Mouse (Mus musculus) hindbrain, embryonic 11.5 days (tissue): ENCODE measurements around the gene Lpar5. TPM values are rescaled to one million over a fixed set of nuclear protein-coding genes. Genes with fewer than 3 reads are reported as not detected.
"Not testable (repeated sequence)": the region's sequence is repeated elsewhere in the genome, so short reads cannot be mapped to it uniquely, and the experiment has no call there.

Source experiments
- ATAC-seq: fragments of 200-750 bp; cut with Nextera tagmentation; 2 replicates; pipeline ENCODE4 v1.8.0; 2017; ENCODE audit warnings: mild to moderate bottlenecking, moderate TSS enrichment, moderate library complexity; ENCODE audit not compliant: low FRiP score
- DNase-seq: peaks from one replicate; pipeline ENCODE4 v3.0.0-alpha.2; 2015; ENCODE audit warnings: low spot score
- H3K27ac ChIP-seq: fragments of 300-500 bp; sonication (generic); 2 replicates; pipeline ENCODE4 v1.5.1; 2014; ENCODE audit warnings: mild to moderate bottlenecking, low read depth, low read length
- H3K27me3 ChIP-seq: fragments of 300-500 bp; sonication (generic); 2 replicates; pipeline ENCODE4 v1.6.1; 2014; ENCODE audit warnings: mild to moderate bottlenecking, low read length, moderate library complexity, mixed read lengths; ENCODE audit not compliant: control insufficient read depth, insufficient read depth
- H3K36me3 ChIP-seq: fragments of 300-500 bp; sonication (generic); 2 replicates; pipeline ENCODE4 v1.6.1; 2014; ENCODE audit warnings: mild to moderate bottlenecking, low read length, moderate library complexity, mixed read lengths; ENCODE audit not compliant: control insufficient read depth, insufficient read depth
- H3K4me1 ChIP-seq: fragments of 300-500 bp; sonication (generic); replicated peaks from 2 replicates; pipeline ENCODE4 v1.6.1; 2014; ENCODE audit warnings: low read length, mixed read lengths; ENCODE audit not compliant: control insufficient read depth, insufficient read depth
- H3K4me2 ChIP-seq: fragments of 300-500 bp; sonication (generic); replicated peaks from 2 replicates; pipeline ENCODE4 v1.6.1; 2014; ENCODE audit warnings: mild to moderate bottlenecking, low read depth, low read length
- H3K4me3 ChIP-seq: fragments of 300-500 bp; sonication (generic); 2 replicates; pipeline ENCODE4 v1.5.1; 2014; ENCODE audit warnings: low read depth, low read length
- H3K9ac ChIP-seq: fragments of 300-500 bp; sonication (generic); 2 replicates; pipeline ENCODE4 v1.6.1; 2014; ENCODE audit warnings: low read depth, low read length
- H3K9me3 ChIP-seq: fragments of 300-500 bp; sonication (generic); 2 replicates; pipeline ENCODE4 v1.6.1; 2016; ENCODE audit warnings: low read length; ENCODE audit not compliant: control insufficient read depth
- WGBS: fragments of 180-500 bp; shearing (Covaris S2); extraction: QIAGEN DNeasy Blood & Tissue Kit; methylation state at CpG from one replicate; pipeline ENCODE4 v1.1.7; 2014; 5-methylcytosine and 5-hydroxymethylcytosine counted together
- polyA plus RNA-seq: library from polyadenylated mRNA; unstranded; fragments of >200 nt; fragmentation: Nextera tagmentation; extraction: Ambion mirVana; gene quantifications from 2 replicates; pipeline ENCODE4 v1.2.1, GENCODE M21; 2014

Gene Lpar5
- polyA plus RNA-seq = 0.21 TPM in 1 of 2 replicates, not detected in the other

GRCm38 (mm10) chr6:125067571-125067995 is at the start of gene Lpar5:
Lpar5 (plus strand) TSS chr6:125067920.
- no peak within 1 kb of the TSS for H3K4me3 ChIP-seq
- no peaks in the 10 kb centered on the region for H3K27me3 ChIP-seq
- no peak within 1 kb of the TSS for H3K4me2 ChIP-seq
- DNase-seq = no peak
- no peak within 1 kb of the TSS for H3K9ac ChIP-seq
- no peaks in the 10 kb centered on the region for H3K36me3 ChIP-seq
- no peak within 1 kb of the TSS for H3K27ac ChIP-seq
- WGBS = 64% methylated on average over 8 of the region's 8 CpGs
- no peak for ATAC-seq
- H3K9me3 ChIP-seq = no peaks in the 10 kb centered on the region
- H3K4me1 ChIP-seq = no peaks in the 10 kb centered on the region

DNA sequence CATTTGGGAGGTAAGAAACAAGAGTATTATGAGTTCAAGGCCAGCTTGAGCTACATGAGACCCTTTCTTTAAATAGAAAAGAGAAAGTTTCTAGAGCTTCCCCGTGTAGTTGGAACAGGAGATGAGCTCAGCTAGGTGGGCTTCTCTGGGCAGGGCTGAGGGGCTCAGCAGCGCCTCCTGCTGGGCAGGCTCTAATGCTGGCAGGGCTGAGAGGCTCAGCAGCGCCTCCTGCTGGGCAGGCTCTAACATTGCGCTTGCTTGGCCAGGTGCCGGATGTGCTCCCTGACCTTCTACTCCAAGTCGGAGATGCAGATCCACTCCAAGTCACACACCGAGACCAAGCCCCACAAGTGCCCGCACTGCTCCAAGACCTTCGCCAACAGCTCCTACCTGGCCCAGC is 37.2 kb upstream of the Lpar5 start:
- WGBS = 30% methylated on average over 7 of the region's 9 CpGs
- H3K36me3 ChIP-seq, H3K4me3 ChIP-seq, H3K4me1 ChIP-seq, H3K27ac ChIP-seq, H3K27me3 ChIP-seq, H3K4me2 ChIP-seq, H3K9me3 ChIP-seq, ATAC-seq, H3K9ac ChIP-seq: not testable (repeated sequence)
- peak; percentile 80 for DNase-seq

- WGBS = 93% methylated on average over 16 of the region's 16 CpGs
- H3K4me1 ChIP-seq = no peaks in the 10 kb centered on the region
- no peak overlapping the region for H3K4me3 ChIP-seq
- H3K9ac ChIP-seq = no peak overlapping the region
- peaks cover 12% of the 10 kb centered on the region for H3K36me3 ChIP-seq
- no peak overlapping the region for H3K27ac ChIP-seq
- no peaks in the 10 kb centered on the region for H3K9me3 ChIP-seq
- DNase-seq (no peak), ATAC-seq (no peak)
- no peaks in the 10 kb centered on the region for H3K27me3 ChIP-seq
- no peak overlapping the region for H3K4me2 ChIP-seq
Measured at GRCm38 (mm10) chr6:125031604-125032003, 36.1 kb upstream of the Lpar5 start.

- Histone ChIP-seq H3K36me3 (peaks cover 3% of the 10 kb centered on the region), H3K27ac (no peak overlapping the region), H3K4me2 (peak overlapping the region; percentile 37), H3K9ac (no peak overlapping the region), H3K4me1 (no peaks in the 10 kb centered on the region; the same call in 1 of the 2 replicates), H3K27me3 (no peaks in the 10 kb centered on the region), H3K4me3 (no peak overlapping the region), H3K9me3 (no peaks in the 10 kb centered on the region)
- 93% methylated on average over 4 of the region's 4 CpGs for WGBS
- no peak for ATAC-seq
- DNase-seq = peak; percentile 18
Measured at GRCm38 (mm10) chr6:125038666-125039065, 29.1 kb upstream of the Lpar5 start.

DNA sequence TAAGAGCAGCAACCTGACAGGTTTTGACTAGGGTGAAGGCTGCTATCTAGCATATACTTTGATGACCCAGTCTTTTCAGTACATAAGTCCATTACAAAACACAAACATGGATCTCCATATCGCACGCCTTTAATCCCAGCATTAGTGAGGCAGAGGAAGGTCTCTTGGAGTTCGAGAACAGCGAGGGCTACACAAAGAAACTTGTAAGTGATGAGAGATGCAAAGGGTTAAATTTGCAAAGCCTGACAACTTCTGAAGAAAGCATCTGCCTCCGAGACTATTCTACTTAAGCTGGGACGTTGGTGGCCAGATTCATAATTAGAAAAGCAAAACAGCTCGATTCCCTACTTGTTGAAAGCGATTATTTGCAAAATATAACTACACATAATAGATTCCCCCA is 28.6 kb upstream of the Lpar5 start:
- H3K4me2 ChIP-seq = peak overlapping the region; percentile 37

DNA sequence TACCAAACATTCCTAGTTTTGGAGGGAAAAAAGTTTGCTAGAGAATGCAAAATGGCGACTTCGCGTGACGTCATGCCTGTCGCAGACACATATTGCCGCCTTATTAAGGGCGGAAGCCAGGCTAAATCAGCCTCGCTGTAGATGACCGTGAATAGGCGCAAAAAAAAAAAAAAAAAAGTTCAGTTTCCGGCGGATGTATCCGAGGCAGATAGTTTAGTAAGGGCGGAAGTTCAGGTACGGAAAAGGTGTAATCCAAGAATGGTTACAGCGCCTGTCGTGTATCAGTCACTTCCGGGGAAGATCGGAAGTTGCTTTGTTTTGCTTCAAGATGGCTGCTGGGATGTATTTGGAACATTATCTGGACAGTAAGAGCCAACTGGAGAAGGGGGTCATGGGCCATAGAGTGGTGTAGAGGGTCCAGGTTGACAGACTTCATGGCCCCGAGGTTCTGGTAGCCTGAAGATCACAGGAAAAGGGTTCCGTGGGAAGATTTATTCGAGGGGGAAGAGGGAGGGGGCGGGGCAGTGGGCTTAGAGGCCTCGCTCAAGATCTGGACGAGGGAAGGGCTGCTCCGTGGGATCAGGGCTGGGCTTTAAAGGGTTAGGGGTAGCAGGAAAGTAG is 28.1 kb upstream of the Lpar5 start, which contains the start of gene Ing4:
Ing4 (plus strand) TSS at position 228 of the 621 bp plus-strand sequence.
- Histone ChIP-seq H3K27ac (peak within 1 kb of the TSS; percentile 56), H3K4me3 (peak within 1 kb of the TSS; percentile 64), H3K36me3 (peaks cover 6% of the 10 kb centered on the region; the same call in 1 of the 2 replicates), H3K4me1 (no peaks in the 10 kb centered on the region; the same call in 1 of the 2 replicates), H3K9me3 (no peaks in the 10 kb centered on the region), H3K27me3 (no peaks in the 10 kb centered on the region), H3K9ac (peak within 1 kb of the TSS; percentile 84), H3K4me2 (peak within 1 kb of the TSS; percentile 61)
- DNase-seq = peak; percentile 94
- ATAC-seq = peak; percentile 97
- under 1% methylated on average over 26 of the region's 26 CpGs for WGBS

More for the DNA sequence above, 28.6 kb upstream of the Lpar5 start:
- peak overlapping the region; percentile 64 for H3K4me3 ChIP-seq
- H3K27me3 ChIP-seq = no peaks in the 10 kb centered on the region
- no peaks in the 10 kb centered on the region for H3K9me3 ChIP-seq
- no peak for DNase-seq
- no peaks in the 10 kb centered on the region; the same call in 1 of the 2 replicates for H3K4me1 ChIP-seq
- 8% methylated on average over 8 of the region's 8 CpGs for WGBS
- H3K27ac ChIP-seq = 0 out of 2 replicates have a peak overlapping the region, but pooled peaks have one; percentile 25
- H3K9ac ChIP-seq = 0 out of 2 replicates have a peak overlapping the region, but pooled peaks have one; percentile 24
- peaks cover 6% of the 10 kb centered on the region; the same call in 1 of the 2 replicates for H3K36me3 ChIP-seq
- peak; percentile 36; the same call in 1 of the 2 replicates for ATAC-seq

DNA sequence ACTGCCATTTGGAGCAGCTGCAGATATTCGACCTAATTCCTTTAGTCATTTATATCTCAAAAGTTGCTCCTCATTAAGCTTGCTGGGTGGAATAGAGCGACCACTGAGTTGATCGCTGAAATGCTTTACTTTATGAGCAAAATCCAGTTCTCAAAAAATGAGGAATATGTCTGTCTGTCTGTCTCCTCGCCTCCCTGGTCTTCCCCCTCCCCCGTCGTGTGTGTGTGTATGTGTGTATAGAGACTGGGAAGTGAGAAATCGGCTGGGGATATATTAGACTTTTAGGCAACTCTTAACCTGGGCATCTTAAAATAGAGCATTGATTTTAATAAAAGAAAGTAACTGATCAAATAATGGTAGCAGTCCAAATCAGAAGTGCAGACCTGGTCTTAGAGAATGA is 27.5 kb upstream of the Lpar5 start:
- peak; percentile 5; the same call in 1 of the 2 replicates for ATAC-seq
- Histone ChIP-seq H3K36me3 (peaks cover 6% of the 10 kb centered on the region; the same call in 1 of the 2 replicates), H3K4me3 (peak overlapping the region; percentile 64), H3K4me2 (peak overlapping the region; percentile 61), H3K9ac (peak overlapping the region; percentile 84), H3K9me3 (no peaks in the 10 kb centered on the region), H3K27me3 (no peaks in the 10 kb centered on the region), H3K4me1 (no peaks in the 10 kb centered on the region; the same call in 1 of the 2 replicates), H3K27ac (peak overlapping the region; percentile 56)
- 20% methylated on average over 7 of the region's 7 CpGs for whole genome bisulfite sequencing
- no peak for DNase-seq

DNA sequence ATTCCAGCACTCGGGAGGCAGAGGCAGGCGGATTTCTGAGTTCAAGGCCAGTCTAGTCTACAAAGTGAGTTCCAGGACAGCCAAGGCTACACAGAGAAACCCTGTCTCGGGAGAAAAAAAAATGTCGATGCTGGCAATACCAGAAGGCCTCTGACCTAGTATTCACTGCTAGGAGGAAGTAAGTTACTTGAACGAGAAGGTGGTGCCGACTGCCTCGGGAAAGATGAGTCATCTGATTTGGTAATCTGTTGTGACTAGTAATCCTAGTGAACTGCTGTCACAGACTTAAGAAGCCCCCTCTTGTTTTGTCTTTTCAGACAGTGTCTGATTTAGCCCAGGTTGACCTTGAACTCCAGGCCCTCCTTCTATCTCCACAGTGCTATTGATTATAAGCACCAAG is 26.7 kb upstream of the Lpar5 start:
- Histone ChIP-seq H3K4me1 (no peaks in the 10 kb centered on the region; the same call in 1 of the 2 replicates), H3K36me3 (peaks cover 6% of the 10 kb centered on the region; the same call in 1 of the 2 replicates), H3K9ac (no peak overlapping the region), H3K27ac (no peak overlapping the region), H3K4me3 (no peak overlapping the region), H3K4me2 (no peak overlapping the region), H3K27me3 (no peaks in the 10 kb centered on the region), H3K9me3 (no peaks in the 10 kb centered on the region)
- ATAC-seq (no peak), DNase-seq (no peak)
- 94% methylated on average over 7 of the region's 7 CpGs for WGBS

GRCm38 (mm10) chr6:125042081-125042480 is 25.6 kb upstream of the Lpar5 start:
- Histone ChIP-seq H3K4me2 (no peak overlapping the region), H3K4me1 (no peaks in the 10 kb centered on the region; the same call in 1 of the 2 replicates), H3K9ac (no peak overlapping the region), H3K9me3 (no peaks in the 10 kb centered on the region), H3K27ac (no peak overlapping the region), H3K27me3 (no peaks in the 10 kb centered on the region), H3K4me3 (no peak overlapping the region), H3K36me3 (peaks cover 3% of the 10 kb centered on the region; the same call in 1 of the 2 replicates)
- DNase-seq (no peak), ATAC-seq (no peak)
- WGBS = 95% methylated on average over 7 of the region's 7 CpGs
